Mouse (Mus musculus): ENCODE results near the gene Necap2. TPM values are rescaled to one million over a fixed set of nuclear protein-coding genes. Genes with fewer than 3 reads are reported as not detected.

Gene Necap2
- polyA plus RNA-seq, 1 experiment from 2014 or later, result 87.5 TPM

GRCm38 (mm10) chr4:141053138-141053537 is 25.0 kb downstream of the Necap2 start:
- Histone ChIP-seq H3K36me3 (ENCODE audit: control insufficient read depth, insufficient read depth) (no peaks in the 10 kb centered on the region), H3K4me1 (ENCODE audit: control insufficient read depth, low read depth, low read length) (no peaks in the 10 kb centered on the region), H3K4me3 (ENCODE audit: low read depth, low read length) (no peak overlapping the region), H3K9me3 (replicated peaks; ENCODE audit: control insufficient read depth, low read length) (no peaks in the 10 kb centered on the region), H3K27me3 (ENCODE audit: control insufficient read depth, insufficient read depth, low read depth, low read length) (no peaks in the 10 kb centered on the region), H3K4me2 (ENCODE audit: low read depth, low read length) (no peak overlapping the region), H3K9ac (ENCODE audit: low read depth, low read length) (no peak overlapping the region), H3K27ac (ENCODE audit: low read length) (no peak overlapping the region)
- no peak for ATAC-seq (ENCODE audit: low read depth)
- 56% methylated on average over 8 of the region's 8 CpGs for WGBS (ENCODE audit: insufficient replicate concordance)

GRCm38 (mm10) chr4:141052442-141052841 is 25.7 kb downstream of the Necap2 start:
- Histone ChIP-seq H3K4me1 (ENCODE audit: control insufficient read depth, low read depth, low read length) (no peaks in the 10 kb centered on the region), H3K27me3 (ENCODE audit: control insufficient read depth, insufficient read depth, low read depth, low read length) (no peaks in the 10 kb centered on the region), H3K9me3 (replicated peaks; ENCODE audit: control insufficient read depth, low read length) (no peaks in the 10 kb centered on the region), H3K4me2 (ENCODE audit: low read depth, low read length) (no peak overlapping the region), H3K4me3 (ENCODE audit: low read depth, low read length) (no peak overlapping the region), H3K36me3 (ENCODE audit: control insufficient read depth, insufficient read depth) (no peaks in the 10 kb centered on the region), H3K27ac (ENCODE audit: low read length) (no peak overlapping the region), H3K9ac (ENCODE audit: low read depth, low read length) (no peak overlapping the region)
- no peak for ATAC-seq (ENCODE audit: low read depth)
- WGBS (ENCODE audit: insufficient replicate concordance), result 76% methylated on average over 12 of the region's 12 CpGs

- no peak for ATAC-seq (ENCODE audit: low read depth)
- no peak overlapping the region for H3K4me2 ChIP-seq (ENCODE audit: low read depth, low read length)
- H3K9ac ChIP-seq (ENCODE audit: low read depth, low read length), result no peak overlapping the region
- H3K36me3 ChIP-seq (ENCODE audit: control insufficient read depth, insufficient read depth), result no peaks in the 10 kb centered on the region
- no peaks in the 10 kb centered on the region for H3K27me3 ChIP-seq (ENCODE audit: control insufficient read depth, insufficient read depth, low read depth, low read length)
- no peaks in the 10 kb centered on the region for H3K9me3 ChIP-seq (replicated peaks; ENCODE audit: control insufficient read depth, low read length)
- H3K4me3 ChIP-seq (ENCODE audit: low read depth, low read length), result no peak overlapping the region
- WGBS (ENCODE audit: insufficient replicate concordance), result 49% methylated on average over 4 of the region's 4 CpGs
- no peaks in the 10 kb centered on the region for H3K4me1 ChIP-seq (ENCODE audit: control insufficient read depth, low read depth, low read length)
- H3K27ac ChIP-seq (ENCODE audit: low read length), result no peak overlapping the region
Observed at GRCm38 (mm10) chr4:141049476-141049835, 28.7 kb downstream of the Necap2 start.

- H3K9ac ChIP-seq (ENCODE audit: low read depth, low read length), result no peak overlapping the region
- H3K4me1 ChIP-seq (ENCODE audit: control insufficient read depth, low read depth, low read length), result no peaks in the 10 kb centered on the region
- no peak overlapping the region for H3K4me2 ChIP-seq (ENCODE audit: low read depth, low read length)
- no peaks in the 10 kb centered on the region for H3K36me3 ChIP-seq (ENCODE audit: control insufficient read depth, insufficient read depth)
- no peaks in the 10 kb centered on the region for H3K9me3 ChIP-seq (replicated peaks; ENCODE audit: control insufficient read depth, low read length)
- no peak overlapping the region for H3K27ac ChIP-seq (ENCODE audit: low read length)
- WGBS (ENCODE audit: insufficient replicate concordance), result 69% methylated on average over 17 of the region's 17 CpGs
- no peak overlapping the region for H3K4me3 ChIP-seq (ENCODE audit: low read depth, low read length)
- no peaks in the 10 kb centered on the region for H3K27me3 ChIP-seq (ENCODE audit: control insufficient read depth, insufficient read depth, low read depth, low read length)
- no peak for ATAC-seq (ENCODE audit: low read depth)
Observed at GRCm38 (mm10) chr4:141048810-141049475, 29.2 kb downstream of the Necap2 start.

GRCm38 (mm10) chr4:141044816-141045215 is 33.3 kb downstream of the Necap2 start:
- no peak overlapping the region for H3K4me3 ChIP-seq (ENCODE audit: low read depth, low read length)
- H3K36me3 ChIP-seq (ENCODE audit: control insufficient read depth, insufficient read depth), result no peaks in the 10 kb centered on the region
- ATAC-seq (ENCODE audit: low read depth), result no peak
- H3K4me1 ChIP-seq (ENCODE audit: control insufficient read depth, low read depth, low read length), result no peaks in the 10 kb centered on the region
- H3K9ac ChIP-seq (ENCODE audit: low read depth, low read length), result no peak overlapping the region
- no peak overlapping the region for H3K4me2 ChIP-seq (ENCODE audit: low read depth, low read length)
- H3K9me3 ChIP-seq (replicated peaks; ENCODE audit: control insufficient read depth, low read length), result no peaks in the 10 kb centered on the region
- H3K27me3 ChIP-seq (ENCODE audit: control insufficient read depth, insufficient read depth, low read depth, low read length), result no peaks in the 10 kb centered on the region
- WGBS (ENCODE audit: insufficient replicate concordance), result 23% methylated on average over 8 of the region's 8 CpGs
- H3K27ac ChIP-seq (ENCODE audit: low read length), result no peak overlapping the region

GRCm38 (mm10) chr4:141041117-141041516 is 37.0 kb downstream of the Necap2 start:
- H3K4me3 ChIP-seq (ENCODE audit: low read depth, low read length), result no peak overlapping the region
- H3K4me2 ChIP-seq (ENCODE audit: low read depth, low read length), result no peak overlapping the region
- H3K36me3 ChIP-seq (ENCODE audit: control insufficient read depth, insufficient read depth), result no peaks in the 10 kb centered on the region
- no peaks in the 10 kb centered on the region for H3K4me1 ChIP-seq (ENCODE audit: control insufficient read depth, low read depth, low read length)
- H3K9ac ChIP-seq (ENCODE audit: low read depth, low read length), result no peak overlapping the region
- H3K9me3 ChIP-seq (replicated peaks; ENCODE audit: control insufficient read depth, low read length), result no peaks in the 10 kb centered on the region
- no peaks in the 10 kb centered on the region for H3K27me3 ChIP-seq (ENCODE audit: control insufficient read depth, insufficient read depth, low read depth, low read length)
- H3K27ac ChIP-seq (ENCODE audit: low read length), result no peak overlapping the region
- ATAC-seq (ENCODE audit: low read depth), result no peak
- 51% methylated on average over 12 of the region's 12 CpGs for WGBS (ENCODE audit: insufficient replicate concordance)

GRCm38 (mm10) chr4:141033606-141034549 is 44.3 kb downstream of the Necap2 start:
- no peak for ATAC-seq (ENCODE audit: low read depth)
- 73% methylated on average over 27 of the region's 27 CpGs for WGBS (ENCODE audit: insufficient replicate concordance)
- no peak overlapping the region for H3K9ac ChIP-seq (ENCODE audit: low read depth, low read length)

GRCm38 (mm10) chr4:141031733-141032132 is 46.4 kb downstream of the Necap2 start:
- no peaks in the 10 kb centered on the region for H3K27me3 ChIP-seq (ENCODE audit: control insufficient read depth, insufficient read depth, low read depth, low read length)
- H3K4me2 ChIP-seq (ENCODE audit: low read depth, low read length), result no peak overlapping the region
- H3K36me3 ChIP-seq (ENCODE audit: control insufficient read depth, insufficient read depth), result no peaks in the 10 kb centered on the region
- 8% methylated on average over 6 of the region's 6 CpGs for WGBS (ENCODE audit: insufficient replicate concordance)
- H3K9ac ChIP-seq (ENCODE audit: low read depth, low read length), result no peak overlapping the region
- no peak overlapping the region for H3K4me3 ChIP-seq (ENCODE audit: low read depth, low read length)
- no peaks in the 10 kb centered on the region for H3K9me3 ChIP-seq (replicated peaks; ENCODE audit: control insufficient read depth, low read length)
- H3K27ac ChIP-seq (ENCODE audit: low read length), result no peak overlapping the region
- peak; percentile 28; the same call in 1 of the 2 replicates for ATAC-seq (ENCODE audit: low read depth)
- peaks cover 3% of the 10 kb centered on the region; the same call in 1 of the 2 replicates for H3K4me1 ChIP-seq (ENCODE audit: control insufficient read depth, low read depth, low read length)

More at GRCm38 (mm10) chr4:141033606-141034549, 44.3 kb downstream of the Necap2 start:
- no peaks in the 10 kb centered on the region for H3K27me3 ChIP-seq (ENCODE audit: control insufficient read depth, insufficient read depth, low read depth, low read length)
- H3K4me2 ChIP-seq (ENCODE audit: low read depth, low read length), result no peak overlapping the region
- H3K36me3 ChIP-seq (ENCODE audit: control insufficient read depth, insufficient read depth), result no peaks in the 10 kb centered on the region
- no peak overlapping the region for H3K27ac ChIP-seq (ENCODE audit: low read length)
- H3K4me1 ChIP-seq (ENCODE audit: control insufficient read depth, low read depth, low read length), result peaks cover 3% of the 10 kb centered on the region; the same call in 1 of the 2 replicates
- H3K4me3 ChIP-seq (ENCODE audit: low read depth, low read length), result no peak overlapping the region
- no peaks in the 10 kb centered on the region for H3K9me3 ChIP-seq (replicated peaks; ENCODE audit: control insufficient read depth, low read length)
